Mouse (Mus musculus): ENCODE results near the gene Depdc5. TPM values are rescaled to one million over a fixed set of nuclear protein-coding genes. Genes with fewer than 3 reads are reported as not detected.
"Not testable (repeated sequence)": the region's sequence is repeated elsewhere in the genome, so short reads cannot be mapped to it uniquely, and the experiment has no call there.

Depdc5 gene
- 37.5 and 37.8 TPM in 2 replicates for polyA plus RNA-seq (2015; fragmentation: Nextera tagmentation; extraction: Ambion mirVana)

DNA sequence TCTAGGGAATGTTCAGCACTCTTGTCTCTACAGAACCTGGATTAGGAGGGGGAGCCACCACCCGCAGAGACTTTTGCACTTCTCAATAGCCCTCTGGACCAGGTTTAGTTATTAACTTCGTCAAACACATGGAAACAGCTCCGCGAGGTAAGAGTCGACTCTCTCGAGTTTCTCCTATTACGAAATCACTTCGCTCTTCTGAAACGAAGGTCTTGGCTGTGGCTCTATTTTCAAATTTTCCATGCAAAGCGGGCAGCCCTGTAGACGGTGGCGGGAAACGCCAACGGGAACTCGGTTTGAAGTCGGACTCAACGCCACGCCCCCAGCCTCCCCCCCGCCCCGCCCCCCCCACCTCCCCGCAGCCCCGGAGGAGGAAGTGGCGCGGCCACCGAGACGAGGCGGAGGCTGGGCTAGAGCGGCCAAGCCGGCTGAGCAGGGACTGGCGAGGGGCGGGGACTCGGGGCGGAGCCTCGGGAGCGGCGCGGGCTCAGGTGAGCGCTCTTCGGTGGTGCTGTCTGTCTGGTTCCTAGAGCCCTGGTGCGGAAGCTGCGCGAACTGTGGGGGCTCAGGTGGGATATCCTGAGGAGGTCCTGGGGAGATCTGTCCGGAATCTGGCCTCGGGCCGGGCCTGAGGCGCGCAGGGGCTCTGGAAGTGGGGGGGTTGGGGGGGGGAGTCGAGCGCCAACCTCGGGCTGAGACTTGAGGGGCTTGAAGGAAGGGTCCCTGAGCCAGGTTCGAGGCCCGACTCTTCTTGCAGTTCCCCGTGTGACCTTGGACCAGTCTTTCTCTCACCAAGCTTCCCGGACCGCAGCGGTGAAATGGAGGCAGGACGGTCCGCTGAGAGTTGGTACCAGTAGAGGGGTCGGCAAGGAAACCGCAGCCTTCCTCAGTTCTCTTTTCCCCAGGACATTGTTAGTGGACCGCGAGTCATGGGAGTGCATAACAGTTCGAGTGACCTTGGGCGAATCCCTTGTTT lies at the start of gene Depdc5:
TSS of gene Depdc5 (plus strand) at position 449 of the 976 bp plus-strand sequence.
- Histone ChIP-seq H3K4me3 (replicated peaks) (peak within 1 kb of the TSS; percentile 70), H3K4me1 (replicated peaks) (peaks cover 18% of the 10 kb centered on the region), H3K27ac (peak within 1 kb of the TSS; percentile 62), H3K9ac (replicated peaks) (peak within 1 kb of the TSS; percentile 80), H3K9me3 (no peaks in the 10 kb centered on the region), H3K27me3 (no peaks in the 10 kb centered on the region), H3K36me3 (peaks cover 24% of the 10 kb centered on the region), H3K4me2 (replicated peaks) (peak within 1 kb of the TSS; percentile 79)
- under 1% methylated on average over 64 of the region's 64 CpGs for WGBS
- ATAC-seq = peak; percentile 100

- Histone ChIP-seq H3K4me1 (replicated peaks) (no peaks in the 10 kb centered on the region), H3K4me3 (replicated peaks) (no peak overlapping the region), H3K9ac (replicated peaks) (no peak overlapping the region), H3K9me3 (no peaks in the 10 kb centered on the region), H3K4me2 (replicated peaks) (no peak overlapping the region), H3K36me3 (peaks cover 70% of the 10 kb centered on the region), H3K27me3 (no peaks in the 10 kb centered on the region), H3K27ac (no peak overlapping the region)
- WGBS = 97% methylated on average over 4 of the region's 4 CpGs
- no peak for ATAC-seq
Measured at GRCm38 (mm10) chr5:32815396-32815795, 48.1 kb upstream of the Depdc5 start.

GRCm38 (mm10) chr5:32820471-32820870 lies 43.0 kb upstream of the Depdc5 start:
- Histone ChIP-seq H3K27me3 (no peaks in the 10 kb centered on the region), H3K9me3 (no peaks in the 10 kb centered on the region), H3K4me2 (replicated peaks) (no peak overlapping the region), H3K4me3 (replicated peaks) (no peak overlapping the region), H3K9ac (replicated peaks) (no peak overlapping the region), H3K36me3 (peaks cover 65% of the 10 kb centered on the region), H3K4me1 (replicated peaks) (no peaks in the 10 kb centered on the region), H3K27ac (no peak overlapping the region)
- ATAC-seq = no peak
- 91% methylated on average over 8 of the region's 8 CpGs for WGBS

GRCm38 (mm10) chr5:32827009-32827408 lies 36.5 kb upstream of the Depdc5 start, which contains the start of gene Gm20671:
Gm20671 (minus strand) TSS chr5:32827109.
- H3K4me3 ChIP-seq (replicated peaks) = no peak within 1 kb of the TSS
- 96% methylated on average over 7 of the region's 7 CpGs for WGBS
- ATAC-seq = no peak

DNA sequence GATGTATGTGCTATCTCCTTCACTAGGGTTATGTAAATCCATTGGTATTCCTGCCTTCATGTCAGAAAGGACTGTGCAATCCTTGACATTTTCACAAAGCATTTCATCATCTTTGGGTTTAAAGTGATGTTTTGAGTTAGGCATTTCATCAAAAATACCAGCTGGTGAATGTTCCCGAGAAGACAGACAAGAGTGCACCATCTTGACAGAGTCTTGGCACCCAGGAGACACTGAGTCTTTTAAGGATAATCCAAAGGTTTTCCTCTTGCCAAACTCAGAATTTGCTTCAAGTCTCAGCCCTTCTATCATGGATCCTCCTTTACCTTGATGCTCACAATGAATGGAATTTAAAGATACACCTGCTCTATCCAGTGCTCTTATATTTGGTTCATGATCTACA lies 34.7 kb upstream of the Depdc5 start:
- not testable (repeated sequence) for H3K9ac ChIP-seq (replicated peaks); ATAC-seq; H3K4me2 ChIP-seq (replicated peaks); H3K4me3 ChIP-seq (replicated peaks); H3K27me3 ChIP-seq; H3K27ac ChIP-seq; H3K9me3 ChIP-seq; H3K4me1 ChIP-seq (replicated peaks)
- H3K36me3 ChIP-seq = peaks cover 74% of the 10 kb centered on the region
- 95% methylated on average over 1 of the region's 1 CpGs for WGBS

More at GRCm38 (mm10) chr5:32827009-32827408, 36.5 kb upstream of the Depdc5 start, which contains the start of gene Gm20671:
- Histone ChIP-seq H3K4me1 (replicated peaks) (no peaks in the 10 kb centered on the region), H3K4me2 (replicated peaks) (no peak within 1 kb of the TSS), H3K9ac (replicated peaks) (no peak within 1 kb of the TSS), H3K27ac (no peak within 1 kb of the TSS), H3K9me3 (no peaks in the 10 kb centered on the region), H3K36me3 (peaks cover 70% of the 10 kb centered on the region), H3K27me3 (no peaks in the 10 kb centered on the region)

DNA sequence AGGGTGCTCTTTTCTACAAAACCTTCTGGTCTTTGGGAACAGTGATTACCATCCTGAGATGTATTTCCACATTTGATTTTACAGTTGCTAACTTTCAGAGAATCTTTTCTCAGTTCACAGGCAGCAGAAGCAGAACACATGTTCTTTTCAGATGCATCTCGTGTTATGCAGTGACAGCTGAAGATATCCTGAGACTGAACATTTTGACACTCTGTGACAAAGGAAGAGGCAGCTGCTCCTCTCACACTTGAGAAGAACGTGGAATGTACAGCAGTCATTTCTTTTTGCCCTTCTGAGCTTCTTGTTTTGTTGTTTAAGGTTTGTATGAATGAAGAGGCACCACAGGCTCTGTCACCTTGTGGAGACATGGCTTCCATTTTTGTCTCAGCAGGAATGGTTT lies 33.4 kb upstream of the Depdc5 start:
- ATAC-seq = no peak
- Histone ChIP-seq H3K9me3 (no peaks in the 10 kb centered on the region), H3K9ac (replicated peaks) (no peak overlapping the region), H3K36me3 (peaks cover 87% of the 10 kb centered on the region), H3K4me2 (replicated peaks) (no peak overlapping the region), H3K27ac (no peak overlapping the region), H3K4me3 (replicated peaks) (no peak overlapping the region), H3K4me1 (replicated peaks) (no peaks in the 10 kb centered on the region), H3K27me3 (no peaks in the 10 kb centered on the region)
- whole genome bisulfite sequencing = 96% methylated on average over 2 of the region's 2 CpGs

DNA sequence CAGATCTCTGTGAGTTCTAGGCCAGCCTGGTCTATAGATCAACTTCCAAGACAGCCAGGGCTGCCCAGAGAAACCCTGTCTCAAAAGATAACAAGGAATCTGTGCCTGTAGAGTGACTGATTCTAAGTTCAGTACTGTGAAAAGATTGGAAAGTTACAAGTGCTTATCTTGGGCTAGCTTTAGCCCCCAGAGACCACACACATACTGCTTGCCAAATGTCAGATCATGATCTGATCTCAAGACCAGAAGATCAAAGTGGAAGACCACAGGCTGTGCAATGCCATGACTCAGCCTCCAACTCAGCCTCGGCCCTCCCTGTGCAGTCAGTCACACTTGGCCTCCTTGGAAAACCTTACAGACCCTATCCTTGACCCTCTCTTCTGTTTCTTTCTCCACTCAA lies 29.0 kb upstream of the Depdc5 start:
- H3K4me1 ChIP-seq (replicated peaks) = no peaks in the 10 kb centered on the region
- H3K27ac ChIP-seq = no peak overlapping the region
- WGBS = 100% methylated on average over 1 of the region's 1 CpGs
- no peak overlapping the region for H3K4me2 ChIP-seq (replicated peaks)
- peaks cover 83% of the 10 kb centered on the region for H3K36me3 ChIP-seq
- ATAC-seq = no peak
- H3K4me3 ChIP-seq (replicated peaks) = no peak overlapping the region
- no peaks in the 10 kb centered on the region for H3K27me3 ChIP-seq
- H3K9me3 ChIP-seq = no peaks in the 10 kb centered on the region
- no peak overlapping the region for H3K9ac ChIP-seq (replicated peaks)

DNA sequence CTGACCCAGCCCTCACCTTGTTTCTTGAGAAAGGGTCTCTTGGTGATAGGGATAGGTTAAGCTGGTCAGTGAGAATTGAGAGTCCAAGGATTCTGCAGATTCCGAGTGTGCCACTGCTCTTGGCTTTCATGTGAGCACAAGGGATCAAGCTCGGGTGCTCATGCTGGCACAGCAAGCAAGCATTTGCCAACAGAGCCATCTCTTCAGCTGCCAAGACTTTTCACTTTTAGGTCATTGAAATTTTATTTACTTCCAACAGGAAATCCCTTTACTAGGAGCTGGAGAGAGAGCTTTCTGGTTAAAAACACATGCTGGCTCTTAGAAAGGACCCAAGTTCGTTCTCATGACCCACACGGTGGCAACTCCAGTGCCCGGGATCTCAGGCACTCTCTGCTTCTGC lies 26.5 kb upstream of the Depdc5 start:
- H3K9me3 ChIP-seq = no peaks in the 10 kb centered on the region
- H3K4me2 ChIP-seq (replicated peaks) = no peak overlapping the region
- peaks cover 80% of the 10 kb centered on the region for H3K36me3 ChIP-seq
- ATAC-seq = no peak
- no peak overlapping the region for H3K9ac ChIP-seq (replicated peaks)
- WGBS = 95% methylated on average over 5 of the region's 5 CpGs
- H3K27me3 ChIP-seq = no peaks in the 10 kb centered on the region
- no peak overlapping the region for H3K27ac ChIP-seq
- no peaks in the 10 kb centered on the region for H3K4me1 ChIP-seq (replicated peaks)
- H3K4me3 ChIP-seq (replicated peaks) = no peak overlapping the region

DNA sequence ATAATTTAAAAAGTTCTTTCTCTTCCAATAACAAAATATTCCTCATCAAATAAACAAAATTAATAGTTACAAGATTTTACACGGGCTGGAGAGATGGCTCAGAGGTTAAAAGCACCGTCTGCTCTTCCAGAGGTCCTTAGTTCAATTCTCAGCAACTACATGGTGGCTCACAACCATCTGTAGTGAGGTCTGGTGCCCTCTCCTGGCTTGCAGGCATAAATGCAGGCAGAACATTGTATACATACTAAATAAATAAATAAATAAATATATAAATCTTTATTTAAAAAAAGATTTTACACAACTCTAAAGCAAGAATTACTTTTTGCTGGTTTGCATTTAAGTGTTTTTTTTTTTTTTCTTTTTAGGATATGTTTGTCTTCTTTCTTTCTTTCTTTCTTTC lies 23.5 kb upstream of the Depdc5 start:
- H3K9me3 ChIP-seq = no peaks in the 10 kb centered on the region
- no peak overlapping the region for H3K4me2 ChIP-seq (replicated peaks)
- no peaks in the 10 kb centered on the region for H3K4me1 ChIP-seq (replicated peaks)
- H3K4me3 ChIP-seq (replicated peaks) = no peak overlapping the region
- no peak overlapping the region for H3K9ac ChIP-seq (replicated peaks)
- WGBS = 98% methylated on average over 2 of the region's 2 CpGs
- H3K27ac ChIP-seq = no peak overlapping the region
- no peak for ATAC-seq
- H3K27me3 ChIP-seq = no peaks in the 10 kb centered on the region
- peaks cover 84% of the 10 kb centered on the region for H3K36me3 ChIP-seq

GRCm38 (mm10) chr5:32849178-32849577 lies 14.3 kb upstream of the Depdc5 start:
- H3K4me2 ChIP-seq (replicated peaks) = no peak overlapping the region
- ATAC-seq = no peak
- H3K27ac ChIP-seq = no peak overlapping the region
- no peak overlapping the region for H3K9ac ChIP-seq (replicated peaks)
- no peaks in the 10 kb centered on the region; the same call in 1 of the 2 replicates for H3K9me3 ChIP-seq
- H3K4me1 ChIP-seq (replicated peaks) = peaks cover 27% of the 10 kb centered on the region
- no peak overlapping the region for H3K4me3 ChIP-seq (replicated peaks)
- H3K36me3 ChIP-seq = peaks cover 36% of the 10 kb centered on the region
- 85% methylated on average over 3 of the region's 3 CpGs for WGBS
- no peaks in the 10 kb centered on the region for H3K27me3 ChIP-seq

DNA sequence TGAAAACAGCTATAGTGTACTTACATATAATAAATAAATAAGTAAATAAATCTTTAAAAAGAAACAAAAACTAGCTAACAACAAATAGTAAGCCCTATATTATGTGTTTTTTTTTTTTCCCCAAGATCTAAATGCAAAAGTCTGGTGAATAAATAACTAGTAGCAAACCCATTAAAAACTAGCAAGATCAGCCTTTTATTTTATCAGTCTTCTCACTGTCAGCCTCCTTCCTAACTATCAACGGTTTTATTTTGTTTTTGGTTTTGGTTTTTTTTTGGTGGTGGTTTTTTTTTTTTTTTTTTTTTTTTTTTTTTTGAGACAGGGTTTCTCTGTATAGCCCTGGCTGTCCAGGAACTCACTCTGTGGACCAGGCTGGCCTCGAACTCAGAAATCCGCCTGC lies 13.9 kb upstream of the Depdc5 start:
- H3K27me3 ChIP-seq; H3K9me3 ChIP-seq; H3K4me3 ChIP-seq (replicated peaks); ATAC-seq; H3K4me2 ChIP-seq (replicated peaks); H3K27ac ChIP-seq; H3K9ac ChIP-seq (replicated peaks): not testable (repeated sequence)
- 97% methylated on average over 3 of the region's 3 CpGs for WGBS
- peaks cover 30% of the 10 kb centered on the region for H3K4me1 ChIP-seq (replicated peaks)
- H3K36me3 ChIP-seq = peaks cover 32% of the 10 kb centered on the region

DNA sequence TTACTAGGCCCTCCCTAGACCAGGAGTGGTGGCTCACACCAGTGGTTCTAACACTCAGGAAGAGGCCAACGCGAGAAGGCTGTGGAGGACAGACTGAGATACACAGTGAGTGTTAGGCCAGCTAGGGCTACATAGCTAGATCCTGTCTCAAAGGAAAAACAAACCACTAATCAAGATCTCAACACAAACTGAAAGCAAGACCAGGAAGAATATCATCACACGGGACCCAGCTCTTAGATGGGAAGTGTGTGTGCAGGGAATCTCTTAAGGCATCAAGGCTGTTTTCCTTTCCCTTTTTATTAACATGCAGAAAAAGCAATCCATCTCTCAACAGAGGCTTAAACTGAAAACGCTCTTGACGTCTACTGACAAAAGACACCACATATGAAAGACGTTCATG lies 11.5 kb upstream of the Depdc5 start:
- H3K4me1 ChIP-seq (replicated peaks) = peaks cover 30% of the 10 kb centered on the region
- ATAC-seq = no peak
- 72% methylated on average over 6 of the region's 6 CpGs for WGBS
- no peaks in the 10 kb centered on the region for H3K27me3 ChIP-seq
- H3K4me2 ChIP-seq (replicated peaks) = peak overlapping the region; percentile 74
- H3K9me3 ChIP-seq = no peaks in the 10 kb centered on the region; the same call in 1 of the 2 replicates
- H3K4me3 ChIP-seq (replicated peaks) = peak overlapping the region; percentile 1
- no peak overlapping the region; the same call in 1 of the 2 replicates for H3K27ac ChIP-seq
- H3K9ac ChIP-seq (replicated peaks) = peak overlapping the region; percentile 33
- peaks cover 11% of the 10 kb centered on the region for H3K36me3 ChIP-seq

Measured in midbrain, embryonic 13.5 days (tissue).